Mouse (Mus musculus) kidney, postnatal 36 days (tissue): ENCODE measurements at regions not wholly inside any gene's neighbourhood (a gene's known extent, or its start where the extent isn't known, plus 50 kb on each side); places are given as distances from the start of the nearest gene placed in this dataset.

Experiments
- DNase-seq, 2 experiments: peaks; one replicate each; pipeline ENCODE4 v3.0.0; 2021 to 2022; ENCODE audit warnings: mixed read lengths in 2 of 2

DNA sequence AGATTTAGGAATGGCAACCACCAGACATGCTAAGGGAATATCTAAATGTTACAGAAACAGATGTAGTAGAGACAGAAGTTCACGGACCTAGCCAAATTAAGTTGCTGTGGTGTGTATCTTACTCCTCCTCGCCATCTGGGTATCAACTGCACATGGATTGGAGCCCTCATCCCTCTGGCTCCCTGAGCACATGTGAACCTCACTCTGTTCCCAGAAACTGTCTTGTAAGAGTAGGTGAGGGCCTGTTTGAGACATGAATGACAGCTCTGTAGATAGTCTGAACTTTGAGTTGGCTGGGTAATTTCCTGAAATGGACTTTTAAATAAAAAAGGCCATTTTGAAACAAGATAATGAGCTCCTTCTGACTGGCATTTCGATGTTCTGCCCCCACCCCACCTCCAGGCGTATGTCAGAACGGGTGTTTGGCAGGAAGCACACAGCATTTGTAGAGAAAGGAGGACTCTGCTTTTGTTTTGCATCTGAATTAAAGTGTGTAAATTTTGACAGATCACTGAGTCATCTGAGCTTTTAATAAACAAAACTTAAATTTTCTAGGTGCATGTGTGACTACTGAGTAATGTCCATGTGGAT, 196.9 kb upstream of the Cep126 start:
- no peak for DNase-seq

DNA sequence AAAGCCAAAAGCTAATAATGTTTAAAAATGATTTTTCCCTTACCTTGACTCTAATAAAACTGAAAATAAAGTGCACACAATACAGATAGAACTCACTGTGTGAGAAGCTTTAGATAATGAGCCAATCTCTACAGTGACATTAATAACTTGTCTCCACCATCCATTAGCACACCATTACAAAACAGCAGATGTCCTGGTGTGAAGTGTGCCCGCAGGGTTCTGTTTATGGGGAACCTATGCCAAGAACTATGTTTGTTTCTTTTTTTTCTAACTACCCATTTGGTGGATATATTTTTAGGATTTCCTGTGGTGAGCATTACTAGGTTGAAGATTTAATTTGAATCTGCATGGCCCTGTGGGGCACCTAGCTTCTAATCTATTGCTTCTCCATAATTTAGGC, 203.3 kb upstream of the Trpc6 start:
- DNase-seq: no peak

GRCm38 (mm10) chr9:8351071-8351470, 192.9 kb upstream of the Trpc6 start:
- DNase-seq: peak; percentile 46 to 62
